Mouse (Mus musculus): Measurements from ENCODE around the gene Gm20219. TPM values are rescaled to one million over a fixed set of nuclear protein-coding genes. Genes with fewer than 3 reads are reported as not detected.

The Gm20219 gene
- total RNA-seq, 1 experiment, result 1.5 TPM

DNA sequence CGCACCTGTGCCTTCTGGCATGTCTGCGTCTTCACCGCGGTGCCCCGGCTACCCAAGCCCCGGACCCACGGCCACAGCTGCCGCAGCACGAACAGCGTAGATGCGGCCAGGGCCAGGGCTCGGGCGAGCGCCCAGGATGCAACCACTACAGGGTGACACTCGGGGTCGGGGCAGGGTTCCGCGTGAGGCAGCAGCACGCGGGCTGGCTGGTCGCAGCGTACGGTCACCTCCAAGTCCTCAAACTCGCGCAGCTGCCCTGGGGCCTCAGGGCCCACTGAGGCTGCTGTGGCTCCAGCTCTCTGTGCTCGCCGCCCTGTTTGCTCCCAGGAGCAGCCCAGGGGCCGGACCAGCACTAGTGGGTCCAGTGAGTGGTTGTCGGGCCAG is 42.5 kb downstream of the Gm20219 start:
- peaks cover 3 to 10% of the 10 kb centered on the region in 2 experiments; a peak in 3 of 4 replicates for H3K4me1 ChIP-seq (ENCODE audit: control insufficient read depth in 2 of 2, insufficient read depth in 2 of 2, low read length in 2 of 2, poor library complexity in 1 of 2)
- H3K27ac ChIP-seq (ENCODE audit: insufficient read depth, low read depth, low read length, poor library complexity, severe bottlenecking), result no peak overlapping the region
- in situ Hi-C loops (cut with MboI; ENCODE audit: low sequenced_read_pairs in 2 of 2, unreplicated experiment in 2 of 2), result no loop called here
- H3K9ac ChIP-seq (ENCODE audit: insufficient read depth, low read depth, low read length, poor library complexity, severe bottlenecking), result peak overlapping the region; percentile 23; the same call in 1 of the 2 replicates
- TF ChIP-seq ZC3H11A (IDR thresholded peaks at IDR 0.05; ENCODE audit: borderline replicate concordance, low read depth, low read length) (no peak), HCFC1 (IDR thresholded peaks at IDR 0.05; ENCODE audit: borderline replicate concordance, insufficient read depth, low read length) (no peak), CHD2 (IDR thresholded peaks at IDR 0.05; ENCODE audit: low read depth, low read length) (no peak), MAFK (IDR thresholded peaks at IDR 0.05; ENCODE audit: insufficient read depth, low read depth, low read length) (no peak), ZNF384 (IDR thresholded peaks at IDR 0.05; ENCODE audit: low read depth, low read length) (no peak)
- H3K36me3 ChIP-seq (ENCODE audit: control insufficient read depth, insufficient read depth, low read length, poor library complexity, severe bottlenecking), result no peaks in the 10 kb centered on the region
- H3K9me3 ChIP-seq (ENCODE audit: control insufficient read depth, insufficient read depth, low read depth, low read length), result no peaks in the 10 kb centered on the region
- H3K4me3 ChIP-seq (ENCODE audit: insufficient read depth in 1 of 2, low read depth in 1 of 2, low read length in 2 of 2, poor library complexity in 1 of 2, severe bottlenecking in 1 of 2), result peak overlapping the region; percentile 52 to 56; a peak in 3 of 4 replicates
- no peak for DNase-seq (ENCODE audit: low read depth, low spot score)

- Histone ChIP-seq H3K9ac (ENCODE audit: insufficient read depth, low read depth, low read length, poor library complexity, severe bottlenecking) (peak overlapping the region; percentile 23), H3K4me1 (ENCODE audit: control insufficient read depth in 2 of 2, insufficient read depth in 2 of 2, low read length in 2 of 2, poor library complexity in 1 of 2) (peaks cover 3 to 15% of the 10 kb centered on the region in 2 experiments; a peak in 3 of 4 replicates)
These were observed 43.0 kb downstream of the Gm20219 start for GRCm38 (mm10) chr17:56510970-56511706.

GRCm38 (mm10) chr17:56510473-56510969 is 43.7 kb downstream of the Gm20219 start:
- no peak for DNase-seq (ENCODE audit: low read depth, low spot score)
- in situ Hi-C loops (cut with MboI; ENCODE audit: low sequenced_read_pairs in 2 of 2, unreplicated experiment in 2 of 2), result no loop called here
- H3K27ac ChIP-seq (ENCODE audit: insufficient read depth, low read depth, low read length, poor library complexity, severe bottlenecking), result no peak overlapping the region
- no peak for TF ChIP-seq ZNF384 (IDR thresholded peaks at IDR 0.05; ENCODE audit: low read depth, low read length)
- TF ChIP-seq CHD2 (IDR thresholded peaks at IDR 0.05; ENCODE audit: low read depth, low read length), result no peak
- no peak for TF ChIP-seq MAFK (IDR thresholded peaks at IDR 0.05; ENCODE audit: insufficient read depth, low read depth, low read length)
- TF ChIP-seq ZC3H11A (IDR thresholded peaks at IDR 0.05; ENCODE audit: borderline replicate concordance, low read depth, low read length), result no peak
- TF ChIP-seq HCFC1 (IDR thresholded peaks at IDR 0.05; ENCODE audit: borderline replicate concordance, insufficient read depth, low read length), result no peak
- no peak overlapping the region for H3K9ac ChIP-seq (ENCODE audit: insufficient read depth, low read depth, low read length, poor library complexity, severe bottlenecking)
- H3K9me3 ChIP-seq (ENCODE audit: control insufficient read depth, insufficient read depth, low read depth, low read length), result no peaks in the 10 kb centered on the region
- peaks cover under 1 to 15% of the 10 kb centered on the region in 2 experiments; a peak in 3 of 4 replicates for H3K4me1 ChIP-seq (ENCODE audit: control insufficient read depth in 2 of 2, insufficient read depth in 2 of 2, low read length in 2 of 2, poor library complexity in 1 of 2)
- peak overlapping the region; percentile 7 to 16; a peak in 2 of 4 replicates for H3K4me3 ChIP-seq (ENCODE audit: insufficient read depth in 1 of 2, low read depth in 1 of 2, low read length in 2 of 2, poor library complexity in 1 of 2, severe bottlenecking in 1 of 2)
- no peaks in the 10 kb centered on the region for H3K36me3 ChIP-seq (ENCODE audit: control insufficient read depth, insufficient read depth, low read length, poor library complexity, severe bottlenecking)

More at GRCm38 (mm10) chr17:56510970-56511706, 43.0 kb downstream of the Gm20219 start:
- in situ Hi-C loops (cut with MboI; ENCODE audit: low sequenced_read_pairs in 2 of 2, unreplicated experiment in 2 of 2), result no loop called here
- H3K36me3 ChIP-seq (ENCODE audit: control insufficient read depth, insufficient read depth, low read length, poor library complexity, severe bottlenecking), result no peaks in the 10 kb centered on the region
- TF ChIP-seq HCFC1 (IDR thresholded peaks at IDR 0.05; ENCODE audit: borderline replicate concordance, insufficient read depth, low read length) (no peak), CHD2 (IDR thresholded peaks at IDR 0.05; ENCODE audit: low read depth, low read length) (no peak), ZNF384 (IDR thresholded peaks at IDR 0.05; ENCODE audit: low read depth, low read length) (no peak), MAFK (IDR thresholded peaks at IDR 0.05; ENCODE audit: insufficient read depth, low read depth, low read length) (no peak), ZC3H11A (IDR thresholded peaks at IDR 0.05; ENCODE audit: borderline replicate concordance, low read depth, low read length) (no peak)
- peak overlapping the region; percentile 52 to 56; a peak in 3 of 4 replicates for H3K4me3 ChIP-seq (ENCODE audit: insufficient read depth in 1 of 2, low read depth in 1 of 2, low read length in 2 of 2, poor library complexity in 1 of 2, severe bottlenecking in 1 of 2)
- DNase-seq (ENCODE audit: low read depth, low spot score), result no peak
- H3K9me3 ChIP-seq (ENCODE audit: control insufficient read depth, insufficient read depth, low read depth, low read length), result no peaks in the 10 kb centered on the region
- H3K27ac ChIP-seq (ENCODE audit: insufficient read depth, low read depth, low read length, poor library complexity, severe bottlenecking), result no peak overlapping the region

GRCm38 (mm10) chr17:56509707-56510472 is 44.3 kb downstream of the Gm20219 start:
- H3K4me1 ChIP-seq (ENCODE audit: control insufficient read depth in 2 of 2, insufficient read depth in 2 of 2, low read length in 2 of 2, poor library complexity in 1 of 2), result peaks cover 3 to 13% of the 10 kb centered on the region in 2 experiments; a peak in 3 of 4 replicates
- H3K9me3 ChIP-seq (ENCODE audit: control insufficient read depth, insufficient read depth, low read depth, low read length), result no peaks in the 10 kb centered on the region
- DNase-seq (ENCODE audit: low read depth, low spot score), result no peak
- no peak overlapping the region for H3K27ac ChIP-seq (ENCODE audit: insufficient read depth, low read depth, low read length, poor library complexity, severe bottlenecking)
- H3K36me3 ChIP-seq (ENCODE audit: control insufficient read depth, insufficient read depth, low read length, poor library complexity, severe bottlenecking), result no peaks in the 10 kb centered on the region
- no peak for TF ChIP-seq ZNF384 (IDR thresholded peaks at IDR 0.05; ENCODE audit: low read depth, low read length)
- TF ChIP-seq HCFC1 (IDR thresholded peaks at IDR 0.05; ENCODE audit: borderline replicate concordance, insufficient read depth, low read length), result no peak
- TF ChIP-seq CHD2 (IDR thresholded peaks at IDR 0.05; ENCODE audit: low read depth, low read length), result no peak
- no peak for TF ChIP-seq MAFK (IDR thresholded peaks at IDR 0.05; ENCODE audit: insufficient read depth, low read depth, low read length)
- TF ChIP-seq ZC3H11A (IDR thresholded peaks at IDR 0.05; ENCODE audit: borderline replicate concordance, low read depth, low read length), result no peak
- H3K9ac ChIP-seq (ENCODE audit: insufficient read depth, low read depth, low read length, poor library complexity, severe bottlenecking), result no peak overlapping the region
- peak overlapping the region; percentile 48 to 64 for H3K4me3 ChIP-seq (ENCODE audit: insufficient read depth in 1 of 2, low read depth in 1 of 2, low read length in 2 of 2, poor library complexity in 1 of 2, severe bottlenecking in 1 of 2)
- in situ Hi-C loops (cut with MboI; ENCODE audit: low sequenced_read_pairs in 2 of 2, unreplicated experiment in 2 of 2), result no loop called here
